Mouse (Mus musculus) neural tube, embryonic 11.5 days (tissue): ENCODE data around the gene Pnpla6. TPM values are rescaled to one million over a fixed set of nuclear protein-coding genes. Genes with fewer than 3 reads are reported as not detected.

Experiments used
- ATAC-seq: fragments of 200-750 bp; cut with Nextera tagmentation; 2 replicates; pipeline ENCODE4 v1.8.0; 2017; ENCODE audit warnings: moderate number of reproducible peaks, mild to moderate bottlenecking, moderate TSS enrichment, moderate library complexity; ENCODE audit not compliant: insufficient read depth, low FRiP score, low TSS enrichment
- DNase-seq: peaks from one replicate; pipeline ENCODE4 v3.0.0-alpha.2; 2015; ENCODE audit warnings: low spot score
- H3K27ac ChIP-seq: fragments of 300-500 bp; sonication (generic); 2 replicates; pipeline ENCODE4 v1.5.1; 2014; ENCODE audit warnings: low read depth, mild to moderate bottlenecking, low read length
- H3K27me3 ChIP-seq: fragments of 300-500 bp; sonication (generic); 2 replicates; pipeline ENCODE4 v1.6.1; 2014; ENCODE audit warnings: mild to moderate bottlenecking, low read length, mixed read lengths; ENCODE audit not compliant: control insufficient read depth, insufficient read depth
- H3K36me3 ChIP-seq: fragments of 300-500 bp; sonication (generic); 2 replicates; pipeline ENCODE4 v1.6.1; 2014; ENCODE audit warnings: mild to moderate bottlenecking, low read length, moderate library complexity, mixed read lengths; ENCODE audit not compliant: control insufficient read depth, insufficient read depth
- H3K4me1 ChIP-seq: fragments of 300-500 bp; sonication (generic); 2 replicates; pipeline ENCODE4 v1.6.1; 2014; ENCODE audit warnings: low read length, mixed read lengths; ENCODE audit not compliant: control insufficient read depth, insufficient read depth
- H3K4me2 ChIP-seq: fragments of 300-500 bp; sonication (generic); 2 replicates; pipeline ENCODE4 v1.6.1; 2014; ENCODE audit warnings: low read depth, mild to moderate bottlenecking, moderate library complexity
- H3K4me3 ChIP-seq: fragments of 300-500 bp; sonication (generic); 2 replicates; pipeline ENCODE4 v1.5.1; 2014; ENCODE audit warnings: low read depth, low read length
- H3K9ac ChIP-seq: fragments of 300-500 bp; sonication (generic); 2 replicates; pipeline ENCODE4 v1.6.1; 2014; ENCODE audit warnings: mild to moderate bottlenecking, low read length
- H3K9me3 ChIP-seq: fragments of 300-500 bp; sonication (generic); 2 replicates; pipeline ENCODE4 v1.6.1; 2016; ENCODE audit warnings: low read length; ENCODE audit not compliant: control insufficient read depth
- WGBS: fragments of 180-500 bp; shearing (Covaris S2); extraction: QIAGEN DNeasy Blood & Tissue Kit; methylation state at CpG from one replicate; pipeline ENCODE4 v1.1.7; 2014; 5-methylcytosine and 5-hydroxymethylcytosine counted together
- polyA plus RNA-seq: library from polyadenylated mRNA; unstranded; fragments of >200 nt; fragmentation: Nextera tagmentation; extraction: Ambion mirVana; gene quantifications from 2 replicates; pipeline ENCODE4 v1.2.1, GENCODE M21; 2014

The Pnpla6 gene
- polyA plus RNA-seq, 1 experiment from 2014 or later, result 17.9 TPM

DNA sequence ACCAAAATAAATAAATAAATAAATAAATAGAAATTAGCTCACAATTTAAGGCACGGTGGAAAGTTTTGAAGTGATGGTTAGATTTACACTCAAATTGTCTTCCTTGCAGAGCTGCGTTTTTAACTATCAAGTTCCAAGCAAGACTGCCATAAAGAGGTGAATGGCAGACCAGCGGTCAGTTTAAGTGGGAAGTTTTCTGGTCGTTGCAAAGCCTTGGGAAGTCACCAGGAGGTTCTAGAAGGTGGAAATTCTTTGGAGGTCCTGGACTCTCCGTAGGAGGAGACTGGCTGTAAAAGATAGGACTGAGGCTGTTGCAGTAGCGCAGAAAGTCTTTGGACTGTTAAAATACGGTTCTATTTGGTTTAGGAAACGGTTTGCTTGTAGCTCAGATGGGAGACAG, 15.4 kb upstream of the Pnpla6 start:
- 9% methylated on average over 8 of the region's 8 CpGs for WGBS
- H3K4me2 ChIP-seq, result peak overlapping the region; percentile 62
- no peak; the same call in none of the 2 replicates for ATAC-seq
- H3K4me1 ChIP-seq, result peaks cover 6% of the 10 kb centered on the region
- H3K9ac ChIP-seq, result peak overlapping the region; percentile 67
- H3K9me3 ChIP-seq, result peaks cover 5% of the 10 kb centered on the region; the same call in 1 of the 2 replicates
- peak overlapping the region; percentile 77 for H3K4me3 ChIP-seq
- peak overlapping the region; percentile 71 for H3K27ac ChIP-seq
- DNase-seq, result no peak
- H3K36me3 ChIP-seq, result peaks cover 19% of the 10 kb centered on the region
- no peaks in the 10 kb centered on the region for H3K27me3 ChIP-seq

DNA sequence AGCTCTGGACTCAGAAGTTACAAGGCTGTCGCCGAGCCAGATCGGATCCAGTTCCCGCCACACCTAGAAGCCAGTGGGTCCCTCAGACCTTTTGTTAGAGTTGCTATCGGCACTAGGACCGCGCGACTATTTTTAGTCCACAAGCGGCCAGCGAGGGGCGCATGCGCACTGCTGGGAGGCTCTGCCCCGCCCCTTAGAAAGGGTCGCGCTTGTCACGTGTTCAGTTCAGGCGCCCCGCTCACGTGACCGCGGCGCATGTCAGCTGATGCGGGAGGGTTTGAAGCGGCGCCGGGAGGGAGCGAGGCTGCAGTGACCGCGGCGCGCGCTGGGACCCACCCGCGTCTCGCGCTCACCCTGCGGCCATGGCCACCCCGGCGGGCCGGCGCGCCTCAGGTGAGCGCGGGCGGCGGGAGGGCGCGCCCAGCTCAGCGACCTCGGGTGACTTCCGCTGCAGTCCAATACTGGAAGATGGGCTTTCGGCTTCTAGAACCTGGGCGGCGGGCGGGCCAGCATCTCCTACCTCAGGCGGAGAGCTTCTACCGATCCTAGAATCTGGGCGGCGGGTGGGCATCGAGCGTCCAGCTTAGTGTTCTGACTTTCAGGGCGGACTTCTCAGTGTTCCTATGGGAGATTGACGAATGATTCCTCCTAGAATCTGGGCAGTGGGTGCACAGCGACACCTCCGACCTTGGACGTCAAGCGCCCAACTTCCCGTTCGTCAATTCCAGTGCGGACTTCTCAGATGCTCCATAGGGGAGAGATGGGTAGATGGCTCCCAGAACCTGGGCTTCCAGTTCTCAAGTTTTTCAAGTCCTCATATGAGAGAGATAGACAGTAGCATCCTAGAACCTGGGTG, 14.7 kb upstream of the Pnpla6 start, which contains the start of gene Mcoln1:
Mcoln1 (plus strand) TSS at position 223 of the 856 bp plus-strand sequence.
- H3K36me3 ChIP-seq, result peaks cover 12% of the 10 kb centered on the region
- peaks cover 6% of the 10 kb centered on the region for H3K4me1 ChIP-seq
- peak within 1 kb of the TSS; percentile 87 for H3K4me2 ChIP-seq
- no peaks in the 10 kb centered on the region for H3K27me3 ChIP-seq
- under 1% methylated on average over 70 of the region's 70 CpGs for WGBS
- H3K9me3 ChIP-seq, result peaks cover 3% of the 10 kb centered on the region; the same call in 1 of the 2 replicates
- ATAC-seq (peak; percentile 89), DNase-seq (peak; percentile 98)
- peak within 1 kb of the TSS; percentile 71 for H3K27ac ChIP-seq
- H3K4me3 ChIP-seq, result peak within 1 kb of the TSS; percentile 77
- peak within 1 kb of the TSS; percentile 73 for H3K9ac ChIP-seq

GRCm38 (mm10) chr8:3502217-3502616, 13.0 kb upstream of the Pnpla6 start:
- no peak overlapping the region for H3K9ac ChIP-seq
- H3K36me3 ChIP-seq, result peaks cover 3% of the 10 kb centered on the region
- WGBS, result 75% methylated on average over 4 of the region's 4 CpGs
- no peak overlapping the region for H3K27ac ChIP-seq
- H3K4me1 ChIP-seq, result peaks cover 6% of the 10 kb centered on the region
- no peak for DNase-seq
- H3K27me3 ChIP-seq, result no peaks in the 10 kb centered on the region
- no peak overlapping the region for H3K4me2 ChIP-seq
- ATAC-seq, result no peak
- no peak overlapping the region for H3K4me3 ChIP-seq
- H3K9me3 ChIP-seq, result no peaks in the 10 kb centered on the region

- H3K4me2 ChIP-seq, result no peak overlapping the region
- ATAC-seq (no peak), DNase-seq (no peak)
- no peak overlapping the region for H3K9ac ChIP-seq
- no peaks in the 10 kb centered on the region for H3K27me3 ChIP-seq
- peaks cover 8% of the 10 kb centered on the region for H3K36me3 ChIP-seq
- no peak overlapping the region for H3K27ac ChIP-seq
- no peaks in the 10 kb centered on the region for H3K9me3 ChIP-seq
- no peaks in the 10 kb centered on the region for H3K4me1 ChIP-seq
- H3K4me3 ChIP-seq, result no peak overlapping the region
- 90% methylated on average over 6 of the region's 6 CpGs for WGBS
Measured at GRCm38 (mm10) chr8:3507979-3508754, 7.0 kb upstream of the Pnpla6 start.

GRCm38 (mm10) chr8:3514681-3515247, 420 bp upstream of the Pnpla6 start:
- Histone ChIP-seq H3K27me3 (no peaks in the 10 kb centered on the region), H3K4me2 (peak overlapping the region; percentile 98), H3K9ac (peak overlapping the region; percentile 48; the same call in 1 of the 2 replicates), H3K27ac (no peak overlapping the region), H3K36me3 (peaks cover 3% of the 10 kb centered on the region), H3K4me3 (peak overlapping the region; percentile 54), H3K9me3 (no peaks in the 10 kb centered on the region), H3K4me1 (no peaks in the 10 kb centered on the region)
- DNase-seq (no peak), ATAC-seq (no peak)
- WGBS, result 40% methylated on average over 13 of the region's 13 CpGs

GRCm38 (mm10) chr8:3515771-3516417, 710 bp downstream of the Pnpla6 start:
- H3K9ac ChIP-seq, result peak overlapping the region; percentile 48
- 0% methylated on average over 25 of the region's 25 CpGs for WGBS
- DNase-seq, result peak; percentile 44
- peak; percentile 36 for ATAC-seq
- no peaks in the 10 kb centered on the region; the same call in none of the 2 replicates for H3K36me3 ChIP-seq
- 0 out of 2 replicates have a peak overlapping the region, but pooled peaks have one; percentile 20 for H3K27ac ChIP-seq
- peak overlapping the region; percentile 98 for H3K4me2 ChIP-seq
- H3K9me3 ChIP-seq, result no peaks in the 10 kb centered on the region
- H3K4me1 ChIP-seq, result no peaks in the 10 kb centered on the region
- H3K27me3 ChIP-seq, result no peaks in the 10 kb centered on the region
- H3K4me3 ChIP-seq, result peak overlapping the region; percentile 54

DNA sequence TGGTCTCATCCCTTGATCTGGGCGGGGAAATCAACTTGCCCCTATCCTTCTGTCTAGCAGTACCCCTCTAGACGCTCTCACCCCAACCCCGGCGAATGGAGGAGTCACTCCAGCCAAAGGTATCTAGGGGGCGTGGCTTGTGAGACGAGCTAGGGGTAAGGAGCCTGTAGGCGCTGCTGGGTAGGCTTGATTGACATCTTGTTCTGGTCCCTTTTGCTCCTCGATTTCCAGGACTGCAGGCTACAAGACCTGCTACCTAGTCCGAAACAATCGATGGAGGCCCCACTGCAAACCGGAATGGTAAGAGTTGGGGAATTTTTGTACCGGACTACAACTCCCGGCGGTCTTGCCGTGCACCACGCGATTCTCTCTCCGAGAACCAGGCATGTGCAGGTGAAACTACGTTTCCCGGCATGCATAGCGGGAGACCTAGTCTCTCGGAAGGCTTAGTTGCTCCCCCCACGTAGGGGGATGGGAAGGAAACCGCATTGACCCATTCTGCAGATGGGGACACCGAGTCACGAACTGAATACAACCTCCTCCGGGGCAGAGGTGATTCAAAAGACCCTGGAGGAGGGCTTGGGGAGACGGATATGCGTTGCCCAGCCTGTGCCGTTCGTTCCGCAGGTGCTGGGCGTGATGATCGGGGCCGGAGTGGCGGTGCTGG, 1.4 kb downstream of the Pnpla6 start:
- Histone ChIP-seq H3K4me2 (peak overlapping the region; percentile 98), H3K4me3 (peak overlapping the region; percentile 54), H3K27me3 (no peaks in the 10 kb centered on the region), H3K4me1 (no peaks in the 10 kb centered on the region), H3K36me3 (no peaks in the 10 kb centered on the region; the same call in 1 of the 2 replicates), H3K9me3 (no peaks in the 10 kb centered on the region), H3K9ac (peak overlapping the region; percentile 48), H3K27ac (no peak overlapping the region)
- ATAC-seq (peak; percentile 86), DNase-seq (peak; percentile 89)
- WGBS, result under 1% methylated on average over 36 of the region's 36 CpGs
